Mouse (Mus musculus): Measurements from ENCODE around the gene Auts2.

DNA sequence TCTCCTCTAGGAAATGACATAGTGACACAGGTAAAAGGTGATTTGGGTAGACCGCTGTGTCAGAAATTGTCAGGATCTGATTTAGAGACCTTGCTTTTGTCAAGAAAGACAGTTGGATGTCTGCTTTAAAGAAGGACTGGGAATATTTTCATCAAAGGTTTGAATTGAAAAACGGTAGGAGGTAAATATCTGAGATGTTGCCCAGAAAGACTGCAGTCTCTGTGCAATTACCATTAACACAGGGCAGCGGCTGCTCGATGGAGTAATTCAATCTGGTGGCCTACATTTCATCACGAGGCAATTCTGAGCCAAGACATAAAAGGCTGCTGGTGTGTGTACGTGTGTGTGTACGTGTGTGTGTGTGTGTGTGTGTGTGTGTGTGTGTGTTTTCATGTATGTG is 529.8 kb downstream of the Auts2 start:
- TF ChIP-seq ZNF384 (IDR thresholded peaks at IDR 0.05; ENCODE audit: low read depth, low read length), result no peak
- no peak for TF ChIP-seq MAFK (IDR thresholded peaks at IDR 0.05; ENCODE audit: insufficient read depth, low read depth, low read length)
- TF ChIP-seq ZC3H11A (IDR thresholded peaks at IDR 0.05; ENCODE audit: borderline replicate concordance, low read depth, low read length), result no peak
- no peak for TF ChIP-seq CHD2 (IDR thresholded peaks at IDR 0.05; ENCODE audit: low read depth, low read length)
- no peak for TF ChIP-seq HCFC1 (IDR thresholded peaks at IDR 0.05; ENCODE audit: borderline replicate concordance, insufficient read depth, low read length)
